In genomic region chr11:72853086-72853485, GRCm38 (mm10) we compare ENCODE assay signal across 15 mouse cellular contexts.
"Had no signal": no experiment of that assay in that cellular context is flagged by ENCODE, and none has a peak within 500 bp of the region (broad histone marks: within the 10 kb centered on the region; RNA-seq: fewer than 3 reads in every experiment).

No protein-coding gene starts in this region.

- DNase-seq: kidney, adult 11 months; kidney, adult 9 months; kidney, postnatal 36 days; layer of hippocampus, adult 9-11 months; layer of hippocampus, postnatal 36 days; lung, adult 2 months; lung, postnatal 4 days; midbrain, embryonic 14.5 days; thymus, postnatal 4 days had no signal

- H3K27ac ChIP-seq: kidney, postnatal 0 days; limb, embryonic 10.5 days; liver, embryonic 15.5 days; midbrain, embryonic 10.5 days; neural tube, embryonic 15.5 days had no signal

- H3K4me3 ChIP-seq: limb, embryonic 10.5 days; liver, embryonic 15.5 days; midbrain, embryonic 10.5 days; myocyte; neural tube, embryonic 15.5 days had no signal
